In the genomic region with DNA sequence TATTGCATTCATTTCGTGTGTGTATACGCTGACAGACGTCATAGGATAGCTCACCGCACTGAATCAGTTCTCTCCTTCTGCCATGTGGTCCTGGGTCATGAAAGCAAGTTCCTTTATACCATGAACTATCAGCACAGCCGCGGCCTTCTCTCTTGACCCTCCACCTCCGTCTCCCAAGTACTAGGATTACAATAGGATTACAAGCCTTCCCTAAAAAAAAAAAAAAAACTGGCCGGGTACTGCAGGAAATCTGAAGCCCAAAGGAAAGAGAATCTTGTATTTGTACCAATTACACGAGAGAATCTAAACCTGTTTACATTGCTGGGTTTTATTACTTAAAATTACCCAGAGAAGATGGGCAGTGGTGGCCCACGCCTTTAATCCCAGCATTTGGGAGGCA, we compare ENCODE assay signal across 10 mouse cellular contexts. TPM values are rescaled to one million over a fixed set of nuclear protein-coding genes. Genes with fewer than 3 reads are reported as not detected.
DNase-seq lines count a peak whose midpoint lies in the region; ATAC-seq and TF ChIP-seq lines count a peak whose summit lies in the region.
"Had no signal": no experiment of that assay in that cellular context is flagged by ENCODE, and none has a peak within 500 bp of the region (broad histone marks: within the 10 kb centered on the region; RNA-seq: fewer than 3 reads in every experiment).

No protein-coding gene starts in this region.

- DNase-seq in embryo, embryonic 10 days (ENCODE audit: low spot score) = peak; percentile 33
- no peak for DNase-seq in embryo, embryonic 9.5 days (ENCODE audit: extremely low spot score)
- DNase-seq in hindbrain, embryonic 14.5 days (ENCODE audit: low spot score) = no peak
- DNase-seq in hindbrain, embryonic 11.5 days (ENCODE audit: low spot score) = no peak
- DNase-seq in ES-E14 (ENCODE audit: low read depth, low spot score) = no peak
- DNase-seq in thymus, postnatal 10 days (ENCODE audit: low spot score in 2 of 2) = no peak
- no peak for DNase-seq in cerebellum, adult 9-10 months
- DNase-seq: thymus, postnatal 36 days had no signal

- in situ Hi-C loops in ES-E14 (cut with MboI; ENCODE audit: low sequenced_read_pairs in 2 of 2, unreplicated experiment in 2 of 2) = no loop called here

- H3K4me3 ChIP-seq in hindbrain, embryonic 14.5 days (replicated peaks; ENCODE audit: low read length) = no peak overlapping the region
- no peak overlapping the region for H3K4me3 ChIP-seq in hindbrain, embryonic 11.5 days (ENCODE audit: low read depth, low read length)
- H3K4me3 ChIP-seq in ES-E14 (ENCODE audit: insufficient read depth in 1 of 2, low read depth in 1 of 2, low read length in 2 of 2, poor library complexity in 1 of 2, severe bottlenecking in 1 of 2) = no peak overlapping the region
- no peak overlapping the region for H3K4me3 ChIP-seq in limb, embryonic 12.5 days (replicated peaks)

- H3K27me3 ChIP-seq in hindbrain, embryonic 14.5 days (ENCODE audit: control insufficient read depth, insufficient read depth, low read length) = no peaks in the 10 kb centered on the region
- H3K27me3 ChIP-seq in hindbrain, embryonic 11.5 days (ENCODE audit: control insufficient read depth, insufficient read depth, low read length) = no peaks in the 10 kb centered on the region
- no peaks in the 10 kb centered on the region for H3K27me3 ChIP-seq in limb, embryonic 12.5 days
- H3K27me3 ChIP-seq: lung, embryonic 15.5 days had no signal

- H3K4me1 ChIP-seq in hindbrain, embryonic 14.5 days (replicated peaks; ENCODE audit: control insufficient read depth, insufficient read depth, low read length) = peaks cover 22% of the 10 kb centered on the region
- no peaks in the 10 kb centered on the region for H3K4me1 ChIP-seq in hindbrain, embryonic 11.5 days (replicated peaks; ENCODE audit: control insufficient read depth, insufficient read depth, low read length)
- H3K4me1 ChIP-seq in ES-E14 (ENCODE audit: control insufficient read depth in 2 of 2, insufficient read depth in 2 of 2, low read length in 2 of 2, poor library complexity in 1 of 2) = peaks cover 0 to 6% of the 10 kb centered on the region in 2 experiments; a peak in 2 of 4 replicates
- H3K4me1 ChIP-seq in limb, embryonic 12.5 days (replicated peaks) = peaks cover 56% of the 10 kb centered on the region

- 0 out of 2 replicates have a peak, but pooled peaks cover 5% of the 10 kb centered on the region for H3K36me3 ChIP-seq in hindbrain, embryonic 14.5 days (replicated peaks; ENCODE audit: control insufficient read depth, insufficient read depth)
- no peaks in the 10 kb centered on the region for H3K36me3 ChIP-seq in hindbrain, embryonic 11.5 days (ENCODE audit: control insufficient read depth, insufficient read depth, low read length)
- no peaks in the 10 kb centered on the region for H3K36me3 ChIP-seq in ES-E14 (ENCODE audit: control insufficient read depth, insufficient read depth, low read length, poor library complexity, severe bottlenecking)
- peaks cover 3% of the 10 kb centered on the region for H3K36me3 ChIP-seq in limb, embryonic 12.5 days
- H3K36me3 ChIP-seq: lung, embryonic 15.5 days had no signal

- no peak overlapping the region for H3K9ac ChIP-seq in hindbrain, embryonic 14.5 days
- no peak overlapping the region for H3K9ac ChIP-seq in hindbrain, embryonic 11.5 days (ENCODE audit: low read depth, low read length)
- no peak overlapping the region for H3K9ac ChIP-seq in ES-E14 (ENCODE audit: insufficient read depth, low read depth, low read length, poor library complexity, severe bottlenecking)
- no peak overlapping the region for H3K9ac ChIP-seq in limb, embryonic 12.5 days (replicated peaks)

- 0 out of 2 replicates have a peak overlapping the region, but pooled peaks have one; percentile 72 for H3K4me2 ChIP-seq in hindbrain, embryonic 14.5 days (replicated peaks)
- no peak overlapping the region for H3K4me2 ChIP-seq in hindbrain, embryonic 11.5 days (replicated peaks; ENCODE audit: low read depth, low read length)
- peak overlapping the region; percentile 56; the same call in 1 of the 2 replicates for H3K4me2 ChIP-seq in limb, embryonic 12.5 days

- no peaks in the 10 kb centered on the region for H3K9me3 ChIP-seq in hindbrain, embryonic 14.5 days (ENCODE audit: control insufficient read depth, low read length)
- no peaks in the 10 kb centered on the region for H3K9me3 ChIP-seq in hindbrain, embryonic 11.5 days (ENCODE audit: control insufficient read depth, low read length)
- no peaks in the 10 kb centered on the region for H3K9me3 ChIP-seq in ES-E14 (ENCODE audit: control insufficient read depth, insufficient read depth, low read depth, low read length)
- no peaks in the 10 kb centered on the region for H3K9me3 ChIP-seq in limb, embryonic 12.5 days
- H3K9me3 ChIP-seq: lung, embryonic 15.5 days had no signal

- WGBS in hindbrain, embryonic 14.5 days = 68% methylated on average over 10 of the region's 10 CpGs
- 61% methylated on average over 10 of the region's 10 CpGs for WGBS in hindbrain, embryonic 11.5 days
- WGBS in limb, embryonic 12.5 days = 46% methylated on average over 10 of the region's 10 CpGs

- H3K27ac ChIP-seq in hindbrain, embryonic 14.5 days = no peak overlapping the region
- no peak overlapping the region for H3K27ac ChIP-seq in hindbrain, embryonic 11.5 days (ENCODE audit: low read depth, low read length)
- no peak overlapping the region for H3K27ac ChIP-seq in ES-E14 (ENCODE audit: insufficient read depth, low read depth, low read length, poor library complexity, severe bottlenecking)
- H3K27ac ChIP-seq in limb, embryonic 12.5 days = no peak overlapping the region
- H3K27ac ChIP-seq: lung, embryonic 15.5 days had no signal

- ATAC-seq in hindbrain, embryonic 14.5 days (ENCODE audit: low FRiP score) = no peak
- ATAC-seq in hindbrain, embryonic 11.5 days (ENCODE audit: low FRiP score) = no peak
- no peak for ATAC-seq in limb, embryonic 12.5 days (ENCODE audit: insufficient number of reproducible peaks, insufficient read depth, low FRiP score, low TSS enrichment, low read depth)

TF ChIP-seq in ES-E14, 5 proteins besides CTCF, POLR2A, EP300 and RAD21:
- TF ChIP-seq ZNF384 (IDR thresholded peaks at IDR 0.05; ENCODE audit: low read depth, low read length) (peak; percentile 89; the same call in 1 of the 2 replicates), CHD2 (IDR thresholded peaks at IDR 0.05; ENCODE audit: low read depth, low read length) (no peak)

RNA-seq across cellular contexts. Expression of a gene that starts 1.3 kb away (rescaled TPM):
- 33.1 and 34.8 TPM in 2 replicates for polyA plus RNA-seq in hindbrain, embryonic 14.5 days (2014; fragmentation: Nextera tagmentation; extraction: Ambion mirVana)
- polyA plus RNA-seq in hindbrain, embryonic 11.5 days (2014; fragmentation: Nextera tagmentation; extraction: Ambion mirVana) = 41.4 and 44.7 TPM in 2 replicates
- 35.6 and 48.3 TPM in 2 replicates for total RNA-seq in ES-E14 (2012; rRNA removed)
- 49.7 and 53.2 TPM in 2 replicates for polyA plus RNA-seq in limb, embryonic 12.5 days (2016; fragmentation: Nextera tagmentation; extraction: Ambion mirVana)

RNA-seq across cellular contexts. Expression of a gene that starts 59.2 kb away (rescaled TPM):
- 19.4 and 19.5 TPM in 2 replicates for polyA plus RNA-seq in hindbrain, embryonic 14.5 days (2014; fragmentation: Nextera tagmentation; extraction: Ambion mirVana)
- polyA plus RNA-seq in hindbrain, embryonic 11.5 days (2014; fragmentation: Nextera tagmentation; extraction: Ambion mirVana) = 7.2 and 7.9 TPM in 2 replicates
- total RNA-seq in ES-E14 (2012; rRNA removed) = 3.8 and 7.3 TPM in 2 replicates
- polyA plus RNA-seq in limb, embryonic 12.5 days (2016; fragmentation: Nextera tagmentation; extraction: Ambion mirVana) = 6.5 and 6.9 TPM in 2 replicates
